Mouse (Mus musculus) Patski (cell line): Measurements from ENCODE around the gene Mthfsd. TPM values are rescaled to one million over a fixed set of nuclear protein-coding genes. Genes with fewer than 3 reads are reported as not detected.

Source experiments
- ATAC-seq: fragments of 100-300 bp; one replicate; pipeline ENCODE4 v1.8.0; 2021
- CTCF ChIA-PET: fragments of 350-600 bp; sonication (Branson Sonifier 250); formaldehyde crosslinking; loops from one replicate; lab custom pipeline; 2022; ENCODE audit warnings: inconsistent platforms; lab: Charles Lee
- POLR2A ChIA-PET: fragments of 350-600 bp; sonication (Branson Sonifier 250); formaldehyde crosslinking; loops from one replicate; lab custom pipeline; 2022; ENCODE audit warnings: antibody characterized with exemption, inconsistent platforms; lab: Charles Lee
- DNase-seq: peaks from one replicate; pipeline ENCODE4 v3.0.0-alpha.2; 2011; ENCODE audit warnings: low read depth, low spot score
- H3K27me3 ChIP-seq: fragments of 371-371 bp; one replicate; pipeline ENCODE4 v1.5.1; 2021
- CTCF ChIP-seq: fragments of 100-300 bp; IDR thresholded peaks from one replicate; pipeline ENCODE4 v1.5.1; 2021
- in situ Hi-C: fragments of 300-500 bp; cut with MboI; formaldehyde crosslinking; loops from 3 replicates; pipeline ENCODE4 v1.11.1; 2018; ENCODE audit warnings: low pct_unique_long_range_greater_than_20kb, mixed read lengths
- polyA plus RNA-seq: library from polyadenylated mRNA; unstranded; gene quantifications from one replicate; pipeline ENCODE4 v1.2.3, GENCODE M21; 2021

Mthfsd gene
- polyA plus RNA-seq, 1 experiment from 2014 or later: 62.0 TPM

DNA sequence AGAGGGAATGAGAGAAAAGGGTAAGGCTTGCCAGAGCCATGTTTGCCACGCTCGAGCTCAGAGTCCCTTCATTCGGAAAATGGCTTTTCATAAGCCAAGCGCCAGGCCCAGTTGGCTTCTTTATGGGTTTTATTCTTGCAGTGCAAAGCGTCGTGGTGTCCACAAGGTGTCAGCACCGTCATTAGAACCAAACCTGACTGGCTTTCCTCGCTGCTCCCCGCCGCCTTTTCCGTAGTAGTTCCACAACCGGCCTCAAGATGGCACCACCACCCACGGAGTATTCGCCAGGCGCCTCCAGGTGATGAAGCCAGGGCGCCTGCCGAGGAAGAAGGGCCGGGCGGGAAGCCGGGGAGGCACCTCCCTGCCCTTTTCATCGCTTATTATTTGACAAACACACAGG, 5.1 kb upstream of the Mthfsd start:
- DNase-seq: no peak
- H3K27me3 ChIP-seq: no peaks in the 10 kb centered on the region
- in situ Hi-C loops: loop anchor here (5.0 kb wide), 2 partner anchors 284 to 399 kb away; no protein-coding TSS in a partner anchor
- peak; percentile 42 for ATAC-seq
- ChIA-PET POLR2A (no interaction called here), CTCF (interaction anchor here (0.6 to 2.8 kb wide), 13 partner anchors 9 to 465 kb away, joined by 3 to 24 read pairs (median 4); partner anchors contain the start of gene Fbxo31)
- no peak for TF ChIP-seq CTCF

DNA sequence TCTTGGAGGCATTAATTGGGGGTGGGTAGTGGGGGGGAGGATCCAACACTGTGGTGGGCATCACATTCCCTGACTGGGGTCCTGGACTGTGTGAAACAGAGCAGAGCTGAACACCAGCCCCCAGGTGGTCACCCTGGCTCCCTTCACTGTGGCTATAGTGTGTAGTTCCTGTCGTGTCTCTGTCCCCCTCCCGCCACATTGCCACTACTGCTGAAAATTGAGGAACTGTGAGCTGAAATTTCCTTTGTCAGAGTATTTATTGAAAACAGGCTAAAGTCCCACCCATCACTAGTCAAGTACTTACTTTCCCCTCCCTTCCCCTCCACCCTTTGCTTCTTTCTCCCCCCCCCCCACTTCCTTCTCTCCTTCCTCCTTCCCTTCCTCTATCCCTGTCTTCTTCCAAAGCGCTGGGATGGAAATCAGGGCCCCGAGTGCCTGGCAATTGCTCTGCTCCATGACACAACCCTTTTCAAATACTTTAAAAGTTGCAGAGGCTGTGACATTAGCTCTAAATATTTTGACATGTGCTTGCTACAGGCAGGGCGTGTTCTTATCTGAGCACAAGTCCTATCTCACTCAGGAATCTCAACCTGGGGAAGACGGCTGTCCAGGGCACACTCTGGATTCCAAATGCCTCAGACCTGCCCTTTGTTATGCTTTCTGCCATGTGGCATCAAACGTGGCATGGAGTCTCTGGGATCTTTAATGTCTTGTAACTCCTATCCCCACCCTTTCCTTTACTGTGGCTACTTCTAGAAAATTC, 3.1 kb upstream of the Mthfsd start:
- in situ Hi-C loops: loop anchor here (5.0 kb wide), 2 partner anchors 286 to 401 kb away; no protein-coding TSS in a partner anchor
- no peak for ATAC-seq
- CTCF ChIA-PET: interaction anchor here (1.2 to 2.8 kb wide), 2 partner anchors 402 kb away, joined by 3 to 24 read pairs; no protein-coding TSS in a partner anchor
- no peak for TF ChIP-seq CTCF
- no peak for DNase-seq
- no peaks in the 10 kb centered on the region for H3K27me3 ChIP-seq
- POLR2A ChIA-PET: interaction anchor here (1.1 kb wide), 1 partner anchor 272 kb away, joined by 3 read pairs; no protein-coding TSS in a partner anchor

DNA sequence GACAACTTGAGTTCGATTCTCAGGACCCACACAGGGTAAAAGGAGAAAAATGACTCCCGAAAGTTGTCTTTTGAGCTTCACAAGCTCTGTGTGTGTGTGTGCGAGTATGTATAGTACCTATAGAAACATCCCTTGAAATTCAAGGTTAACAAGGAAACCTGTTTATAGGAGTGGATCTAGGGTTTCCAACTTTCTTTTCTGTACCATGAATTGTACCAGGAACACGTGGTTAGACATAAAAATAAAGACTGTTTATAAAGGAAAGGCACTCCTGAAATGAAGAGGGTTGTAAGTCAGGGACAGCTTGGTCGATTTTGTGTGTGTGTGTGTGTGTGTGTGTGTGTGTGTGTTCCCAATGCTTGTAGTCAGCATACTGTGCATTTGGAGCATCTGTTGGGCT, 465 bp upstream of the Mthfsd start:
- no peak for ATAC-seq
- TF ChIP-seq CTCF: no peak
- H3K27me3 ChIP-seq: no peaks in the 10 kb centered on the region
- POLR2A ChIA-PET: no interaction called here
- in situ Hi-C loops: no loop called here
- DNase-seq: no peak
- CTCF ChIA-PET: interaction anchor here (1.2 kb wide), 1 partner anchor 404 kb away, joined by 7 read pairs; no protein-coding TSS in a partner anchor

DNA sequence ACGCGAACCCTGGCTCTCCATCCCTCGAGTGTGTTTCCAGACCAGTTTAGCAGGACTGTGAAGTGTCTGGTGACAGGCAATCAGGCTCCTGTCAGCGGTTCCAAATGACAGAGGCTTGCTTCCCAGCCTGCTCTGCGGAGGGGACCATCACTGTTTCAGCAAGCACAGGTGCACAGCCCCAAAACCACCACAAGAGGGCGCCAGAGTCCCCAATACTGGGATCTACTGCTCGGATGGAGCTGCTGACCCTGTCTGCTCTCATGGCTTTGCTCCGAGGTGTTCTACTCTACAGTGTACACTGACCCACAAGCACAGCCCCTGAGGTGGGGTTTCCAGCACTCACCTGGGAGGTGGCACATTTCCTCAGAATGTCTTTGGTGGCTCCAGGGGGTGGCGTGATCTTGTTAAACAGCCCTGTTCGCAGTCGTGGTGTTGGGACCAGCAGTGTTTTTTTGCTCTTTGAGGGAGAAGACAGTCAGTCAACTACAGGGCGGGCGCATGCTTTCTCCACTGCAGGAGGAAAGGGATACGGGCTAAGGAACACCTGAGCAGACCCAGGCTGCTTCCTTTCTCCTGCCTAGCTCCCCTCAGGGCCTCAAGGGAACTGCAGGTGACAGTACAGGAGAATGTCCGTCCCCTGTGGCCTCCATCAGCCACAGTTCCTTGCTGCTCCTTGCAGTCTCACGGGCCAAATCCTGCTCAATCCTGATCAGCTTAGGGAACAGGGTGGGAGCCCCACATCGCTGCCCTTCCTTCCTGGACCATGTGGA, 4.0 kb downstream of the Mthfsd start:
- CTCF ChIA-PET: interaction anchor here (0.9 to 2.7 kb wide), 5 partner anchors 9 to 409 kb away, joined by 3 to 7 read pairs (median 3); partner anchors contain the start of gene Foxc2
- ATAC-seq (peak; percentile 24), DNase-seq (no peak)
- in situ Hi-C loops: no loop called here
- TF ChIP-seq CTCF: no peak
- POLR2A ChIA-PET: no interaction called here
- H3K27me3 ChIP-seq: no peaks in the 10 kb centered on the region

DNA sequence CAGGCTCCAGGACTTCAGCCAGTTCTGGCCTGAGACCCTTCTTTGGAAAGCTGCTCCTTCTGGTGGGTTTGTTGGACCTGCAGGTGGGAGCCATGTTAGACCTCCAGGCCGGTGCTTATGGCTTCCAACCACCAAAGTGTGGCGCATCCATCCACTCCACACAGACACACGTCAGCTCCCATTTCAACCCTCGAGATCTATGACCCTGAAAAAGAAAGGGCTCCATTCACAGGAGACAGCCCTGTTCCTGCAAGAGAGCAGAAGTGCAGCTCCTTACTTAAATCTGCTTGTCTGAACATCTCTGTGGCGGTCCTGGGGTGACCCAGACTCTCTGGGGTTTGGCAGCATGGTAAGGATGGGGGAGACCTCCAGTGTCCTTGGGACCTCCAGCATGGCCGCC, 14.7 kb downstream of the Mthfsd start:
- ATAC-seq: no peak
- no peak for DNase-seq
- no peak for TF ChIP-seq CTCF
- ChIA-PET POLR2A (no interaction called here), CTCF (interaction anchor here (1.5 kb wide), 1 partner anchor 9 kb away, joined by 7 read pairs; no protein-coding TSS in a partner anchor)
- no peaks in the 10 kb centered on the region for H3K27me3 ChIP-seq
- in situ Hi-C loops: loop anchor here (5.0 to 25.0 kb wide), 3 partner anchors 191 to 406 kb away; no protein-coding TSS in a partner anchor

DNA sequence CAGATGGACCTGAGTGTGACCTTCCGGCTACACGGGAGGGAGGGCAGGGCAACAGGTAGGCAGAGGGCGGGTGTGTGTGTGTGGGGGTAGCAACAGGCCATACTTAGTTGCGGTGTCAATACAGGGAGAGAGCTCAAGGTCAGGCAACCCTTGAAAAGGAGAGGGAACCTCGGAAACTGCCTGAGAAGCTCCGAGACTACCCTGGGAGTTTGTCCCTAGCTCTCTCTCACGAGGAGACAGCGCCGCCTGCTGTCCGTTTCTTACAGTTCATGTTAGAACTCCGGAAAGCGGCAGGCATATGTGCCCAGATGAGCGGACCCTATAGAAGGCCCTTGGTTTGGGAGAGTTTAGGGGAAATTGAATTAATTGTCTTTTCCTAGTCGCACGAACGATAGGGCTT, 15.6 kb downstream of the Mthfsd start:
- in situ Hi-C loops: loop anchor here (5.0 to 25.0 kb wide), 3 partner anchors 190 to 405 kb away; no protein-coding TSS in a partner anchor
- no peak for DNase-seq
- POLR2A ChIA-PET: interaction anchor here (0.6 kb wide), 1 partner anchor 272 kb away, joined by 3 read pairs; no protein-coding TSS in a partner anchor
- no peaks in the 10 kb centered on the region for H3K27me3 ChIP-seq
- ATAC-seq: peak; percentile 72
- TF ChIP-seq CTCF: no peak
- CTCF ChIA-PET: interaction anchor here (0.9 to 1.5 kb wide), 5 partner anchors 10 to 441 kb away, joined by 3 to 7 read pairs (median 4); no protein-coding TSS in a partner anchor

DNA sequence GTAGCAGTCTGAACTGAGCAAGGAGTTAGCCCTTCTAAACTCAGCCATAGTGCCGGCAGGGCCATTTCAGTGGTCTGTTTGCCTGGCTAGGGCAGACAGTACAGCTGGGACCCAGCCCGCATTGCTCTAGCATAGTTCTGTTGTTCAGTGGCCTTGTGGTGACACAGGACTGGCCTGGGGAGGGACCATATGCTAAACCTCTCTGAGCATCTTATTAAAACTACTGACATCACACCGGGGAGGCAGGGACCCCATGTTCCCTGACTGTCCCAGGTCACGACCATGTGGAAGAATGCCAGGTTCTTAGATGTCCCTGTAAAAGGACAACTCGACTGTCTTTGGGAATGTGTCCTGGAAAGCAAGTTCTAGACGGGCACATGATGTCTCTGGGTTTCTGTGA, 16.1 kb downstream of the Mthfsd start:
- ChIA-PET POLR2A (interaction anchor here (0.6 kb wide), 1 partner anchor 272 kb away, joined by 3 read pairs; no protein-coding TSS in a partner anchor), CTCF (interaction anchor here (0.9 to 1.5 kb wide), 5 partner anchors 10 to 442 kb away, joined by 3 to 7 read pairs (median 4); no protein-coding TSS in a partner anchor)
- in situ Hi-C loops: loop anchor here (5.0 to 25.0 kb wide), 3 partner anchors 190 to 405 kb away; no protein-coding TSS in a partner anchor
- no peaks in the 10 kb centered on the region for H3K27me3 ChIP-seq
- DNase-seq (no peak), ATAC-seq (no peak)
- no peak for TF ChIP-seq CTCF

DNA sequence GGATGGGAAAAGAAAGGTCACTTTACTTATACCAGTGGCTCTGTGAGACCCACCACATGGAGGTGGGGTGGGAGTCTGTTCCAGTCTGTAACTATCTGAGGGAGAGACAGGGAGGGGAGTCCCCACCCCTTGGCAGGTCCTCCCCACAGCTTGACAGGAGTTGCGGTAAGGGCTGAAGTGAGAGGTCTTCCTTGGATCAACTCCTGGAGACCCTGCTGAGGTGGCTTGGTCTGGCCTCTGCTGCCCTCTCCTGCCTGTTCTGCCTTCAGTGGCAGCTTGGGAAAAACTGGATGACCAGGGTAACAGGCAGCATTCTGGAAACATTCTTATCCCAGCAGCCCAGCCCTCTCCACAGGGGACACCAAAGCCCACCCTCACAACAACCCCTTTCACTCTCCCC, 17.5 kb downstream of the Mthfsd start:
- H3K27me3 ChIP-seq: no peaks in the 10 kb centered on the region
- no peak for DNase-seq

DNA sequence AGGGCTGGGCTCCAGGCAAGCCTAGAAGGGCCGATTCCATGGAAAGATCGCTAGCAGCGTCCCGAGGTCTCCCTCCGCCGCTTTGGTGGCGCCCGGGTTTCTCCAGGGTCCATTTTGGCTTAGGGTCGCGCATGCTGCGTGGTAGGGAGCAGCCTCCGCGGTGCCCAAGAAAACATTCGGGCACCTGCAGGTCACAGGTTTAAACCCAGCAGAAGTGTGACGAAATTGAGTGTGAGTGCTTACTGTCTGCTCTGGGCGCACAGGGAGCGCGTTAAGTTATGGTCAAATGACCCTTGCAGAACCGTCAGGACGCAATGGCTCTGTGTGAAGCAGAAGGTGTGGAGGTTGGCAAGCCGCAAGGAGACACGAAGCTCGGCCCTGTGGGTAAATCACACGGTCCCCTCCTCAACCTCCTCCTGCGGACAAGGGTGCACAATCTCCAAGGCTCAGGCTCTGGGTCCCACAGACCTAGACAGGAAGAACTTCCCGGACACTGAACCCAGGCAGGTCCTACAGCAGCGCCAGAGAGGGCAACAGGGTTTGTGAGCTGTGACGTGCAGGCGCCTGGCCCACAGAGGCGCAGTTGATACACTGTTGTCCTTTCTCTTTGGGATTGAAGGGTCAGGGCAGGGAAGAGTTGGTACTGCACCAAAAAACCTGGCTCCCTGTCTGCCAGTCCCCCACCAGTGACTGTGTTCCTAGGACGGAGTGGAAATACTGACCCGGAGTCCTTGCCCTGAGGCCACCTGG, 18.4 kb downstream of the Mthfsd start:
- H3K27me3 ChIP-seq: peaks cover under 1% of the 10 kb centered on the region
- in situ Hi-C loops: loop anchor here (5.0 to 25.0 kb wide), 3 partner anchors 188 to 403 kb away; no protein-coding TSS in a partner anchor
- DNase-seq: no peak
- CTCF ChIA-PET: no interaction called here
- no peak for TF ChIP-seq CTCF
- POLR2A ChIA-PET: no interaction called here
- ATAC-seq: no peak

More for the DNA sequence above, 17.5 kb downstream of the Mthfsd start:
- no peak for ATAC-seq
- POLR2A ChIA-PET: no interaction called here
- no peak for TF ChIP-seq CTCF
- CTCF ChIA-PET: interaction anchor here (0.7 kb wide), 1 partner anchor 21 kb away, joined by 3 read pairs; no protein-coding TSS in a partner anchor
- in situ Hi-C loops: loop anchor here (5.0 to 25.0 kb wide), 3 partner anchors 188 to 403 kb away; no protein-coding TSS in a partner anchor
